Mouse (Mus musculus) left cerebral cortex, postnatal 25 days (tissue): ENCODE measurements around the gene Lcn11. TPM values are rescaled to one million over a fixed set of nuclear protein-coding genes. Genes with fewer than 3 reads are reported as not detected.
"Not testable (repeated sequence)": the region's sequence is repeated elsewhere in the genome, so short reads cannot be mapped to it uniquely, and the experiment has no call there.

Experiments
- DNase-seq, 2 experiments: peaks; one replicate each; pipeline ENCODE4 v3.0.0; 2022; ENCODE audit warnings: low spot score in 2 of 2, mixed read lengths in 1 of 2
- intact Hi-C: fragments of 180-260 bp; cut with DNase I; formaldehyde crosslinking; loops from one replicate; pipeline ENCODE4 v1.15.1; 2025
- total RNA-seq, 2 experiments: library from RNA; stranded (reverse); gene quantifications; 2 replicates each; pipeline ENCODE4 v1.2.3; 2021

The Lcn11 gene
- not detected for total RNA-seq

DNA sequence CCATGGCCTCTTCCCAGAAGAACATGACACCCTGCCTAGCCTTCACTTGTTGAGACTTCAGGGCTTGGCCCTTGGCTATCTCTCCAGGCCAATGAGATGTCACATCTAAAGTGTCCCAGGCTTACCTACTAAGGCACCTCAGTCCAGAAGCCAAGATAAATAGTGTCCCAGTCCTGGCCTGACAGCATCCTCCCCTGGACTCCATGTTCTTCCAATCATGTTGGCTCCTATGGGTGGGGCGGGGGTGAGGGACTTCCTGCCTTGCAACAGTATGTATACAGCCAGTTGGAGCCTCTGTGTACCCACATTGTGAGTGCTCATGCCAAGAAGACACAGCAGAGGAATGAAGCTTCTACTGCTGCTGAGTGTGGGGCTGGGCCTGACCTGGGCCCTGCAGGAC is at the start of gene Lcn11:
TSS of gene Lcn11 (plus strand) at position 301 of the 400 bp plus-strand sequence.
- DNase-seq, result no peak
- intact Hi-C loops, result no loop called here

DNA sequence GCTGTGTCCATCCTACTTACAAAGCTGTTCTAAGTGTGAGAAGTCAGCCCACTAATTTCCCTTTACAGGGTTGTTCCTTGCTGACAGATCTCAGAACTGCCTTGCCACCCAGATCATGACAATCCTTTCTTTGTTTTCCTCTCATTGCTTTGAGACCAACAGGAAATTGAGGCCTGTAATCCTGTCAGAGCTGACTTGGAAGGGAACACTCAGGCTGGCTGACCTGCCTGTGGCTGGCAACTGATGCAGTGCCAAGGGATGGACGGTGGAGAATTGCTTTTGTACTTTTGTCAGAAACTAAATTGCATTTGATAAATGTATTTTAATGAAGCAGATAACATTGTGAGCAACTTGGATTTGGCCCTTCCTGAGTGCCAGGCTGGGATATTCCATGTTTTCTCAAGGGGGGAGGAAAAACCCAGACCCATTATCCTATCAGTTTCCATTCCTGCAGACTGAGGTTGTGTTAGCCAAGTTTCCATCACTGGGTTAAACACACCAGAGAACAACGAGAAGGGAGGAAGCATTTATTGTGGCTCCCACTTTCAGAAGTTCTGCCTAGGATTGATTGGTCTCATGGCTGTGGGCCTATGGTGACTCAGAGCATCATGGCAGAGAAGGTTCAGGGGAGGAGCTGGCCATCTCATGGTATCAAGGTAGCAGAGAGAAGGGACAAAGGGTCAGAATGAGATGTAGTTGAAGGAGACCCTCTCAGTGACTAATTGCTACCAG is 43.5 kb upstream of the Lcn11 start:
- intact Hi-C loops, result no loop called here
- no peak for DNase-seq

DNA sequence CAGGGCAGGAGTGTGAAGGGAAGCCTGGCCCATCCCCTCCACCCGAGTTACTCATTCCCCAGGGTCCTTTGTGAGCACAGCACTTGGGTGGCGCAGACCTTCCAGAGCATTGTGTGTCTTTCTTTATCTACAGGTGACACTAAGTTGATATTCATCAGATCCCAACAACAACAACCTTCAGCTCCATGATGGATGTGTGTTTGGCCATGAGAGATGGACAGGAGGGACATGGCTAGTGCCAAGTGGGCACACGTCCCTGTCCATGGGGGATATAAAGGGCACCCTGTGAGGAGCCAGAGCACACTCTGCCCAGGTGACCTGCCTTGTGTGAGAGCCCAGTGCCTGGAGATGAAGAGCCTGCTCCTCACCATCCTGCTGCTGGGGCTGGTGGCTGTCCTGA is 40.1 kb upstream of the Lcn11 start, which contains the start of gene Obp2b:
TSS of gene Obp2b (plus strand) at position 301 of the 400 bp plus-strand sequence.
- intact Hi-C loops, DNase-seq: not testable (repeated sequence)

DNA sequence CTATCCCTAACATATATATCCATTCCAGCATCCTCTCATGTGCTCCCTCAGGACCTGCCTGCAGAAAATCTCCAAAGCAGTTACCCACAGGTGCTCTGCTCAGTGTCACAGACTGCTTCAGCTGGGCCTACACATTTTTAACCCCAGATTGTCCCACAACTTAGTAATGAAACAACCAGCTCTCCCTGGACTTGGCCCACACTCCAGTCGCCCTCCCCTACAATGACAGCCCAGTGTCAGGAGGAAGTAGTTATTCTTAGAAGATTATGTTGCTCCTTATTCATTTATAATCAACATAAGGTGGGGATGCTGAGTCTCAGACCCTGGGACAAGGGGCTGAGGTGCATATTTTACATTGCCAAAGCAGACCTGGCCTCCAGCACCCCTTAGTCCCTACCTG is 35.1 kb upstream of the Lcn11 start:
- no peak for DNase-seq
- intact Hi-C loops, result no loop called here

DNA sequence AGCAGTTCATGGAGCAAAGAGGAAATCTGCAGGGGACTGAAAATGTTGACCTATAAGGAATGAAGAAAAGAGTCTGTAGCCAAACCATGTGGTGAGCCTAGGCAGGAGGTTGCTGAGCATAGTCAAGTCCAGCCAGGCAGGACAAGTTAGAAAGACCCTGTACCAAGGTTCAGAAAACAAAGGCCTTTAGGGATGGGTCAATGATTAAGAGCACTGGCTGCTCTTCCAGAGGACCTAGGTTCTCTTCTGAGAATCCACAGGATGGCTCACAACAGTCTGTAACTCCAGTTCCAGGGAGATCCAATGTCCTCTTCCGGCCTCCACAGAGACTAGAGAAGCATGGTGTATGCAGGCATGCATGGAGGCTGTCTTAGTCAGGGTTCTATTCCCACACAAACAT is 22.6 kb upstream of the Lcn11 start:
- no peak for DNase-seq
- intact Hi-C loops, result no loop called here

GRCm38 (mm10) chr2:25758064-25758625 is 18.7 kb upstream of the Lcn11 start:
- intact Hi-C loops, result no loop called here
- no peak for DNase-seq

DNA sequence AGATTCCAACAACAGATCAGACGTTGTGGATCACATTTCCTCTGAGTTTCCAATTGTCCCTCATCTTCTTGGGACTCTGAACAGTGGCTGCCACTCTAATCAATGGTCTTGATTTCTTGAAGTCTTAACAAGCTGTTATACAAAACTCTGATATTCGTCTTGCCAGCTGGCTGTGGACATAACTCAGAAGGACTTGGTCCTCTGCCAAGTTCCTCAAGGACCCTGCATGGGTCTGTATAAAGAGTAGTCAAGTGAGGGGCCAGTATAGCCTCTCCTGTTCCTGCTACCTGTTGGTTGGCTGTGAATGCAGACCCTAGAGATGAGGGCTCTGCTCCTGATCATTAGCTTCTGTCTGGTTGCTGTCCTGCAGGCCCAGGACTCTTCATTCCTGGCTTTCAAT is 11.5 kb upstream of the Lcn11 start, which contains the start of gene Lcn3:
TSS of gene Lcn3 (plus strand) at position 301 of the 400 bp plus-strand sequence.
- intact Hi-C loops, result no loop called here
- no peak for DNase-seq

GRCm38 (mm10) chr2:25767764-25768163 is 9.1 kb upstream of the Lcn11 start:
- intact Hi-C loops, result no loop called here
- no peak for DNase-seq

DNA sequence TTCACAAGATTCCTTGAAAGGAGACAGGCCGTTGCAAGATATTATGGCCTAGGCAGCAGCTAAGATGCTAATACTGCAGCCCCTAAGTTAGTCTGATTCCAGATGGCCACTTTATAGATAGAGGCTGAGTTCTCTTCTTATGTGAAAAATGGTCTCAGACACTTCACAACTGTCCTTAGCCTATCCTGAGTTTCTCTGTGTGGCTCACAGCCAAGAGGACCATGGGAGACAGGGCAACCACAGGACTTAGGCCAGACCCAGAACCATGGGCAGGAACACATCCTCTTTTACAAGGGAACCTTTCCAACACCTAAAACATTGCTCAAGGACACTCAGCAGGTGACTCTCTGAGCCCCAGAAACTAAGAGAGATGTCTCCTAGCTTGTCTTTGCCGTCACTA is 3.3 kb upstream of the Lcn11 start:
- intact Hi-C loops, result no loop called here
- no peak for DNase-seq

DNA sequence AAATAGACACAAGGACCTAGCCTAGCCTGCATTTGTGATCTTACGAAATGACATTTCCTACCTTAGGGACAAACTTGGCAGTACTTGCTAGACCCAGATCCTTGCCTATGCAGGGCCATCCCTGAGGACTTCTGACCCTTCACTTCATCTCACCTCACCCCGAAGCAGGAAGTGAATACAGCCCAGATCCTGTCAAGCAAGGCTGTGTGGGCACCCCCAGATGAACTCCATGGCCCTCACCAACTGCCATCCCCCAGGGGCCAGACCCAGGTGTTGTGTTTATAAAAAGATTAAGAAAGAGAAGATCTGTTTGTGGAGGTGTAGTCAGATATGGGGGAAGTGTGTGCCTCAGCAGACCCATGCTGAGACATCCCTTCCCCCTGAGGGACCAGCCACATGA is 2.2 kb upstream of the Lcn11 start:
- intact Hi-C loops, result no loop called here
- no peak for DNase-seq

DNA sequence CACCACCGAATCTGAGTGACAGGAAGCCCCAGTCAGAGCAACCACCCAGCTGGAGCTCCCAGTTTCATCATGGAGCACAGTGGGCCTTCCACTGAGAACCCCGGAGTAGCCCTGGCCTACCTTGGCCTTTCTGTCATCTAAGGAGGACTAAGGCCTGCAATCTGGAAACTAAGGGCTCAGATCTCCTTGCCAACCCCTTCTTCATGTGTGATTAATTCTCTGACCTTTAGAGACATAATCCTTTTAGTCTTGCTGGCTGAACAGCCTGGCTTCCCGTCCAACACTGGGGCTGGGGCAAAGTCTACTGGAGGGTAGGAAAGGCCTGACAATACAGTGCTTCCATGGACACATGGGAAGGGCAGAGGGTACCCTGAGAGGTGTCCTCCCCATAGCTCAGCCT is 826 bp upstream of the Lcn11 start:
- intact Hi-C loops, result no loop called here
- DNase-seq, result no peak

DNA sequence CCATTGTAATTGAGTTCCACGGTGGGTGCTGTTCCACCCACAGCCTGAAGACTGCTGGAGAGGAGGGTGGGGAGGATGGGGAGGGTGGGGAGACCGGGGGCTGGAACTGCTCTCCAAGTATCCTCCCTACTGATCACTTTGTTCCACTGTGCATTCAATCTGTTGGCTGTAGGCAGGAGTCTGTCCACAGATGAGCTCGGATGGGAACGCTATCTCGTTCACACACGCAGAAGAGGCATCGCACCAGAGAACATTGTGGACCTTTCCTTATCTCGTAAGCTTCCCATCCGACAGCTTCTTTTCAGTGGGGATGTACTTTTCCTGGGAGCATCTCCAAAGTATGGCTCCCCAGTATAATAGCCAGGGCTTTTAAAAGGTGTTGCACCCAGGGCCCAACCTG is 2.3 kb downstream of the Lcn11 start:
- intact Hi-C loops, result no loop called here
- no peak for DNase-seq

GRCm38 (mm10) chr2:25780921-25781320 is 4.1 kb downstream of the Lcn11 start:
- intact Hi-C loops, result no loop called here
- no peak for DNase-seq

GRCm38 (mm10) chr2:25781957-25782356 is 5.1 kb downstream of the Lcn11 start, which contains the start of gene Gm13539:
TSS of gene Gm13539 (plus strand) at chr2:25782257.
- intact Hi-C loops, result no loop called here
- DNase-seq, result no peak

DNA sequence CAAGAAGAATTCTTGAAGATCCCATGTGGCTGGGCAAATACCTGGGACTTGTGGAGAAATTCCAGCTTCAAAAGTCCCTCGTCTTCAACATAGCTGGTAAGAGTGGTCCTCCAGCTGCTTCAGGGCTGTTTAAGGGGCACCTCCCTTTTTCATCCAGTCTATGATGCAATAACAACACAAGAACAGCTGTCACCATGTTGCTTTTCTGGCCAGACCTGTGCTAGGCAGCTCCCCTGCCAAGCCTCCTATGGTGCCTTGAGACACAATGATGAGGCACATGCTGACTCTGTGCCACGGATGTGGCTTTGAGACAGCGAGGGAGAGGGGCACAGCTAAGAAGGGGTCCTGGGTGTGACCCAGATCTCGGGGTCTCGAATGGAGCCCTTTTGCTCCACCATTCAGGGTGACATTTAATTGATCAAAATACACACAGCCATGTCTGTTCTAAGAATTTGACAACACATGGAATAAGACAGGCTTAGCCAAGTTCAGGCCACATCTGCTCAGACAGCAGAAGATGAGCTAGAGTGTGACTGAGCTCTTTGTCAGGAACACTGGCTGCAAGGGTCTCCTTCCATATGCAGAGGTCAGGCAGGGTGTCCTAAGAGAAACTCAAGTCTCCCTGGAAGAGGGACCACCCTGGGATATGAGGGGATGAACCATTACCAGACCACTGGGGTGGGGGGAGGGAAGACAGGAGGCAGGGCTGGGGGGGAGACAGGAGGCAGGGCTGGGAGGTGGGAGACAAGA is 8.9 kb downstream of the Lcn11 start:
- intact Hi-C loops, result no loop called here
- DNase-seq, result no peak

GRCm38 (mm10) chr2:25789092-25789491 is 12.3 kb downstream of the Lcn11 start:
- intact Hi-C loops, result no loop called here
- no peak for DNase-seq

DNA sequence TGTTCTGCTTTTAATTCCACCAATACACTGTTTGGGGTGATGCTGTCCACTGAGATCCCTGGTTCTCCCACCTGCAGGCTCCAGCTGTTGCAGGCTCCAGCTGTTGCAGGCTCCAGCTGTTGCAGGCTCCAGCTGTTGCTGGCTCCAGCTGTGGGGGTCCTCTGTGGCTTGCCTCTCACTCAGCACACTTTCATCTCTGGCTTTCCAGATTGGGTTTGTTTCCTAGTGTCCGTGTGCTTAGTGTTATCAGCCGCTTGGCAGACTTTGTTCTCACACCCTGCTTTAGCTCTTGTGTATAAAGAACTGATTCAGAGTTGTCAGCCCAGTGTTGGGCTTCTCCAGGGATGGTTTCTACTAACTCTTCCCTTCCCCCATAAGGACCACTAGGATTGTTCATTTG is 20.8 kb downstream of the Lcn11 start:
- intact Hi-C loops, result no loop called here
- DNase-seq, result no peak

- intact Hi-C loops, result no loop called here
These were observed 21.2 kb downstream of the Lcn11 start for GRCm38 (mm10) chr2:25798065-25798464.

GRCm38 (mm10) chr2:25811711-25812110 is 34.9 kb downstream of the Lcn11 start:
- DNase-seq, result no peak
- intact Hi-C loops, result no loop called here

More at GRCm38 (mm10) chr2:25798065-25798464, 21.2 kb downstream of the Lcn11 start:
- no peak for DNase-seq

DNA sequence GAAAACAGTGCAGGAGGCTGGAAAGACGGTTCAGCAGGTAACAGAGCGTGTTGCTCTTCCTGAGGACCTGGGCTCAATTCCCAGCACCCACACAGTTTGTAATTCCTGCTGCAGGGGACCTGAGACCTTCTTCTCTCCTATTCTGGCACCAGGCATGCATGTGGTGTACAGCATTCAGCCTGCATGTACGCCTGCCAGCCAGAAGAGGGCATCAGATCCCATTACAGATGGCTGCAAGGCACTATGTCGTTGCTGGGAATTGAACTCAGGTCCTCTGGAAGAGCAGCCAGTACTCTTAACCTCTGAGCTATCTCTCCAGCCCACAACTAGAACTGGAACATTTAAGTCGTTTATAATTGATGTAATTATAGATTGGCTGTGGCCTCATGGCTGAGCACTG is 36.5 kb downstream of the Lcn11 start:
- no peak for DNase-seq
- intact Hi-C loops, result no loop called here

DNA sequence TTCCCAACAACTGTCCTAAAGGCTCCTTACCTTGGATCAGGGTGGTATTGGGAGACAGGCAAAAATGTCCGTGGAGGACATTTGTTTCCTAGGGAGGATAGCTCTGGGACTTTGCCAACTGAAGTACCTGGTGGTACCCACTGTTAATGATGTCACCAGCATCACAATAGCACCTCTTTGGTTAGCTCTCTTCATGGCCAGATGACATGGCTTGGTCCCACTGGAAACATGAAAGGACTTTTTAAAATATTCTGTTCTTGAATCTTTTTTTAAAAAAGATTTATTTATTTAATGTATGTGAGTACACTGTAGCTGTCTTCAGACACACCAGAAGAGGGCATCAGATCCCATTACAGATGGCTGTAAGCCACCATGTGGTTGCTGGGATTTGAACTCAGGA is 38.9 kb downstream of the Lcn11 start, which contains the start of gene Glt6d1:
TSS of gene Glt6d1 (minus strand) at position 101 of the 400 bp plus-strand sequence.
- intact Hi-C loops, DNase-seq: not testable (repeated sequence)
